Mouse (Mus musculus) cerebellum, postnatal 14 days (tissue): Measurements from ENCODE around the gene Snd1.
A peak's percentile ranks its signal among the peaks of the same experiment; 100 is the strongest.

Experiments used
- DNase-seq, 2 experiments: peaks; one replicate each; pipeline ENCODE4 v3.0.0; 2021; ENCODE audit warnings: mixed read lengths in 2 of 2

The Snd1 gene

GRCm38 (mm10) chr6:28717203-28717844 is 242.4 kb downstream of the Snd1 start:
- DNase-seq, result no peak

GRCm38 (mm10) chr6:28717845-28718237 is 242.9 kb downstream of the Snd1 start:
- no peak for DNase-seq

GRCm38 (mm10) chr6:28720391-28721171 is 245.6 kb downstream of the Snd1 start:
- DNase-seq, result no peak

GRCm38 (mm10) chr6:28723059-28723458 is 248.1 kb downstream of the Snd1 start:
- no peak for DNase-seq

- no peak for DNase-seq
Observed at GRCm38 (mm10) chr6:28724776-28725175, 249.8 kb downstream of the Snd1 start.

- DNase-seq, result no peak
Observed at GRCm38 (mm10) chr6:28729236-28729635, 254.3 kb downstream of the Snd1 start.

GRCm38 (mm10) chr6:28729649-28730048 is 254.7 kb downstream of the Snd1 start:
- DNase-seq, result no peak

- no peak for DNase-seq
Observed at GRCm38 (mm10) chr6:28731246-28731645, 256.3 kb downstream of the Snd1 start.

- DNase-seq, result no peak
Observed at GRCm38 (mm10) chr6:28733884-28734647, 259.1 kb downstream of the Snd1 start.

- no peak for DNase-seq
Observed at GRCm38 (mm10) chr6:28735116-28735515, 260.2 kb downstream of the Snd1 start.

- no peak for DNase-seq
Observed at GRCm38 (mm10) chr6:28736665-28737064, 261.7 kb downstream of the Snd1 start.

GRCm38 (mm10) chr6:28737601-28738000 is 262.7 kb downstream of the Snd1 start:
- DNase-seq, result no peak

GRCm38 (mm10) chr6:28743586-28743985 is 268.6 kb downstream of the Snd1 start:
- DNase-seq, result peak in 1 of 2 experiments; percentile 21

GRCm38 (mm10) chr6:28745864-28746263 is 270.9 kb downstream of the Snd1 start:
- DNase-seq, result no peak

GRCm38 (mm10) chr6:28747025-28747424 is 272.1 kb downstream of the Snd1 start:
- DNase-seq, result no peak

GRCm38 (mm10) chr6:28747931-28748670 is 273.2 kb downstream of the Snd1 start:
- DNase-seq, result peak; percentile 84 to 86

- peak; percentile 36 to 37 for DNase-seq
Observed at GRCm38 (mm10) chr6:28749224-28749623, 274.3 kb downstream of the Snd1 start.

- peak in 1 of 2 experiments; percentile 30 for DNase-seq
Observed at GRCm38 (mm10) chr6:28751186-28751585, 276.2 kb downstream of the Snd1 start.

GRCm38 (mm10) chr6:28753217-28753616 is 278.3 kb downstream of the Snd1 start:
- no peak for DNase-seq

GRCm38 (mm10) chr6:28753681-28754080 is 278.7 kb downstream of the Snd1 start:
- no peak for DNase-seq

GRCm38 (mm10) chr6:28754127-28754898 is 279.4 kb downstream of the Snd1 start:
- DNase-seq, result no peak
